Mouse (Mus musculus): Measurements from ENCODE around the gene Zfp367. TPM values are rescaled to one million over a fixed set of nuclear protein-coding genes. Genes with fewer than 3 reads are reported as not detected.

Zfp367 gene
- total and polyA plus RNA-seq, 2 experiments from 2014 or later = 4.1 to 9.1 TPM

DNA sequence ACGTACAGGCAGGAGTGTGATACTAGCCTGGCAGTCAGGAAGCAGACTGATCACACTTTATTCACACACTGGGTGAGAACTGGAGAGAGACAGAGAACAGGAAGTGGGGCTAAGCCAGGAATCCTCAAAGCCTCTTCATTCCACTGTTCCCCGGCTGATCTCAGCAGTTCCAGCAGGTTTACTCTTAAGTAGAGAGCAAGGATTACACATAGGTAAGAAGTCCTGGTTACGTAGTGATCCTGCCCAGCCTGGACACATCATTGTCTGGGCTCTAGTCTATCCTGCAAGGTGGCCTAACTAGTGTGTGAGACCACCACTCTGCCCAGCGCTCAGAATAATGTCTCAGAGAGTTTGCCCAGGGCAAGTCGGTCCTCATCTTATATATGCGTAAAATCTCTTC lies 60.2 kb downstream of the Zfp367 start:
- no peak for ATAC-seq
- 72% methylated on average over 6 of the region's 6 CpGs for WGBS

GRCm38 (mm10) chr13:64092141-64092540 lies 60.9 kb downstream of the Zfp367 start:
- DNase-seq (no peak), ATAC-seq (no peak)
- WGBS = 72% methylated on average over 3 of the region's 3 CpGs
- Histone ChIP-seq H3K4me1 (ENCODE audit: insufficient read depth) (no peaks in the 10 kb centered on the region), H3K36me3 (ENCODE audit: insufficient read depth) (no peaks in the 10 kb centered on the region), H3K4me3 (ENCODE audit: low read depth, low read length) (no peak overlapping the region), H3K9ac (no peak overlapping the region), H3K9me3 (ENCODE audit: low read length) (no peaks in the 10 kb centered on the region), H3K27ac (ENCODE audit: low read depth, low read length) (no peak overlapping the region), H3K4me2 (ENCODE audit: low read depth) (no peak overlapping the region), H3K27me3 (ENCODE audit: insufficient read depth, low read length) (no peaks in the 10 kb centered on the region)
- no peak for TF ChIP-seq CTCF (IDR thresholded peaks at IDR 0.05; ENCODE audit: low read depth)

More for the DNA sequence above, 60.2 kb downstream of the Zfp367 start:
- no peaks in the 10 kb centered on the region for H3K4me1 ChIP-seq (ENCODE audit: insufficient read depth)
- no peak overlapping the region for H3K27ac ChIP-seq (ENCODE audit: low read depth, low read length)
- H3K4me3 ChIP-seq (ENCODE audit: low read depth, low read length) = no peak overlapping the region
- DNase-seq = no peak
- H3K4me2 ChIP-seq (ENCODE audit: low read depth) = no peak overlapping the region
- H3K9ac ChIP-seq = no peak overlapping the region
- no peaks in the 10 kb centered on the region for H3K9me3 ChIP-seq (ENCODE audit: low read length)
- H3K36me3 ChIP-seq (ENCODE audit: insufficient read depth) = no peaks in the 10 kb centered on the region
- H3K27me3 ChIP-seq (ENCODE audit: insufficient read depth, low read length) = no peaks in the 10 kb centered on the region
- no peak for TF ChIP-seq CTCF (IDR thresholded peaks at IDR 0.05; ENCODE audit: low read depth)

- Histone ChIP-seq H3K4me3 (ENCODE audit: low read depth, low read length) (no peak overlapping the region), H3K27me3 (ENCODE audit: insufficient read depth, low read length) (no peaks in the 10 kb centered on the region), H3K36me3 (ENCODE audit: insufficient read depth) (no peaks in the 10 kb centered on the region), H3K4me2 (ENCODE audit: low read depth) (no peak overlapping the region), H3K9ac (no peak overlapping the region), H3K9me3 (ENCODE audit: low read length) (no peaks in the 10 kb centered on the region), H3K4me1 (ENCODE audit: insufficient read depth) (no peaks in the 10 kb centered on the region), H3K27ac (ENCODE audit: low read depth, low read length) (no peak overlapping the region)
- DNase-seq (no peak), ATAC-seq (no peak)
- 53% methylated on average over 7 of the region's 7 CpGs for WGBS
- no peak for TF ChIP-seq CTCF (IDR thresholded peaks at IDR 0.05; ENCODE audit: low read depth)
Measured at GRCm38 (mm10) chr13:64091006-64091405, 62.0 kb downstream of the Zfp367 start.

GRCm38 (mm10) chr13:64090278-64090677 lies 62.7 kb downstream of the Zfp367 start:
- no peak overlapping the region for H3K4me2 ChIP-seq (ENCODE audit: low read depth)
- no peaks in the 10 kb centered on the region for H3K9me3 ChIP-seq (ENCODE audit: low read length)
- H3K4me1 ChIP-seq (ENCODE audit: insufficient read depth) = no peaks in the 10 kb centered on the region
- DNase-seq (no peak), ATAC-seq (no peak)
- no peak overlapping the region for H3K27ac ChIP-seq (ENCODE audit: low read depth, low read length)
- H3K27me3 ChIP-seq (ENCODE audit: insufficient read depth, low read length) = no peaks in the 10 kb centered on the region
- H3K36me3 ChIP-seq (ENCODE audit: insufficient read depth) = no peaks in the 10 kb centered on the region
- H3K4me3 ChIP-seq (ENCODE audit: low read depth, low read length) = no peak overlapping the region
- no peak for TF ChIP-seq CTCF (IDR thresholded peaks at IDR 0.05; ENCODE audit: low read depth)
- 87% methylated on average over 5 of the region's 5 CpGs for WGBS
- no peak overlapping the region for H3K9ac ChIP-seq

DNA sequence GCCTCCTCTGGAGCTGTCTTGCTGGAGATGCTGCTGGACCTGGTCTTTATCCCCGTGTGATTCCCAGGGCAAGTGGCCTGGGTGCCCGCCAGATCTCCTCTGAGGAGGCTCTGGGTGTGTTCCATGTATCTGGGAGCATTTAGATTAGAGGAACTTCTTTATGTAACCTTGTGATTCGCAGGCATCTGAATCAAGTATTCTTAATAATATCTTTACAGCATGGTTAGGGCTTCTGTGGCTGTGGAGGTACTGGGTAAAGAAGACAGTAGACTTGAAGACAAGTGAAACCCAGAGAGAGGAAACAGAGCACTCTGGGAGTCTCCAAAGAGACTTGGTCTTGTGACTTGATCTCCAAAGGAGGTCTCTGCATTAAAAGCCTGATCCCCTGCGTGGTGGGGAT lies 63.9 kb downstream of the Zfp367 start, which contains the start of gene Hsd17b3:
Gene Hsd17b3 (minus strand): TSS at position 101 of the 400 bp plus-strand sequence.
- Histone ChIP-seq H3K4me3 (ENCODE audit: low read depth, low read length) (no peak within 1 kb of the TSS), H3K4me2 (ENCODE audit: low read depth) (no peak within 1 kb of the TSS), H3K36me3 (ENCODE audit: insufficient read depth) (no peaks in the 10 kb centered on the region), H3K9me3 (ENCODE audit: low read length) (no peaks in the 10 kb centered on the region), H3K9ac (no peak within 1 kb of the TSS), H3K4me1 (ENCODE audit: insufficient read depth) (no peaks in the 10 kb centered on the region), H3K27me3 (ENCODE audit: insufficient read depth, low read length) (no peaks in the 10 kb centered on the region), H3K27ac (ENCODE audit: low read depth, low read length) (no peak within 1 kb of the TSS)
- ATAC-seq = no peak
- 81% methylated on average over 4 of the region's 4 CpGs for WGBS
- TF ChIP-seq CTCF (IDR thresholded peaks at IDR 0.05; ENCODE audit: low read depth) = no peak
- DNase-seq = no peak

DNA sequence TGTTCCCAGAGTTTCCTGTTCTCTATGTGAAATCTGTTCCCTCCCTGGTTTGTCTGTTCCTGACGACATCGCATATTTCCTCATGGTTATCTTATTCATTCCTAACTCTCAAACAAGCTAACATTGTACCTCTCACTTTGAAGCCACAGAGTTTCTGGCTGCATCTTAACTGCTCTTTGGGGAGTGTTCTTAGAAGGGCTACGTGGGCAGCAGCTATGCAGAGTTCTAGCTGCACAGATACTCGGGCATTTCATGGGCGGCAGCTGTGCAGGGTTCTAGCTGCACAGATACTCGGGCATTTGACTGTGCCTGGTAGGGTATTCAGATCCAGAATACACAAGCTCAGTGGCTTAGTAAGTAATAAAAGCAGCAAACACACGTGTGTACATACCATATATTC lies 64.9 kb downstream of the Zfp367 start:
- H3K27me3 ChIP-seq (ENCODE audit: insufficient read depth, low read length) = no peaks in the 10 kb centered on the region
- no peaks in the 10 kb centered on the region for H3K9me3 ChIP-seq (ENCODE audit: low read length)
- no peak overlapping the region for H3K9ac ChIP-seq
- H3K4me1 ChIP-seq (ENCODE audit: insufficient read depth) = no peaks in the 10 kb centered on the region
- no peak overlapping the region for H3K27ac ChIP-seq (ENCODE audit: low read depth, low read length)
- DNase-seq = no peak
- ATAC-seq = no peak
- no peak for TF ChIP-seq CTCF (IDR thresholded peaks at IDR 0.05; ENCODE audit: low read depth)
- no peak overlapping the region for H3K4me3 ChIP-seq (ENCODE audit: low read depth, low read length)
- no peaks in the 10 kb centered on the region for H3K36me3 ChIP-seq (ENCODE audit: insufficient read depth)
- no peak overlapping the region for H3K4me2 ChIP-seq (ENCODE audit: low read depth)
- 85% methylated on average over 7 of the region's 7 CpGs for WGBS

- ATAC-seq = no peak
- DNase-seq = no peak
- WGBS = 65% methylated on average over 5 of the region's 5 CpGs
- Histone ChIP-seq H3K4me3 (ENCODE audit: low read depth, low read length) (no peak overlapping the region), H3K36me3 (ENCODE audit: insufficient read depth) (no peaks in the 10 kb centered on the region), H3K4me1 (ENCODE audit: insufficient read depth) (0 out of 2 replicates have a peak, but pooled peaks cover 5% of the 10 kb centered on the region), H3K9me3 (ENCODE audit: low read length) (no peaks in the 10 kb centered on the region), H3K27ac (ENCODE audit: low read depth, low read length) (no peak overlapping the region), H3K27me3 (ENCODE audit: insufficient read depth, low read length) (no peaks in the 10 kb centered on the region), H3K4me2 (ENCODE audit: low read depth) (no peak overlapping the region), H3K9ac (no peak overlapping the region)
- no peak for TF ChIP-seq CTCF (IDR thresholded peaks at IDR 0.05; ENCODE audit: low read depth)
Measured at GRCm38 (mm10) chr13:64086036-64086435, 67.0 kb downstream of the Zfp367 start.
